Mouse (Mus musculus) small intestine, adult 2 months (tissue): ENCODE measurements around the gene Lamtor1.

Experiments used
- CTCF ChIP-seq: fragments of 200-500 bp; IDR thresholded peaks from 2 replicates; pipeline ENCODE4 v1.5.1; 2012; ENCODE audit warnings: low read depth, mild to moderate bottlenecking, control low read depth, inconsistent platforms, low read length, moderate library complexity, mixed read lengths; ENCODE audit not compliant: insufficient replicate concordance, insufficient read length; ENCODE audit errors: extremely low read depth
- POLR2A ChIP-seq: fragments of 200-500 bp; IDR thresholded peaks from 2 replicates; pipeline ENCODE4 v1.6.1; 2012; ENCODE audit warnings: low read depth, mild to moderate bottlenecking, control low read depth, inconsistent platforms, low read length, moderate library complexity

DNA sequence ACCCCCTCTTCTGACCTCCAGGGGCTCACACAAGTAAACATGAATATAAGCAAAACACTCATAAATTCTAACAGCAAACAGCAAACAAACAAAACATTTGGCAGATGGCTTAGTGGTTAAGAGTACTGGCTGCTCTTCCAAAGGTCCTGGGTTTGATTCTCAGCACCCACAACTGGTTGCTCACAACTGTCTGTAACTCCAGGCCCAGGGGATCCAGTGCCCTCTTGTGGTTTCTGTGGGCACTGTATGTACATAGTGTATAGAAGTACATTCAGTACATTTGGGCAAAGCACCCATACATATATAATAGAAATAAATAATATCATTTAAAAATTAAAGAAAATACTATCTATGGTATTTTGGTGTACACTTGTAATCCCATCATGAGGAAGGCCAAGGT, 2.9 kb upstream of the Lamtor1 start:
- no peak for TF ChIP-seq CTCF
- TF ChIP-seq POLR2A: no peak
